Mouse (Mus musculus): ENCODE results near the gene Lrrc51. TPM values are rescaled to one million over a fixed set of nuclear protein-coding genes. Genes with fewer than 3 reads are reported as not detected.

The Lrrc51 gene
- polyA plus RNA-seq, 1 experiment, result 12.6 TPM

- Histone ChIP-seq H3K4me1 (ENCODE audit: control insufficient read depth, insufficient read depth, low read length) (no peaks in the 10 kb centered on the region), H3K4me3 (ENCODE audit: insufficient read depth, low read length) (no peak overlapping the region), H3K27ac (ENCODE audit: insufficient read depth, low read length) (no peak overlapping the region)
- TF ChIP-seq CTCF (IDR thresholded peaks at IDR 0.05; ENCODE audit: extremely low read depth, insufficient read depth, low read length), result peak; percentile 90
- no peak for TF ChIP-seq POLR2A (IDR thresholded peaks at IDR 0.05; ENCODE audit: extremely low read depth, insufficient read depth, low read length)
These were observed 15.6 kb downstream of the Lrrc51 start for GRCm38 (mm10) chr7:101918071-101918470.

DNA sequence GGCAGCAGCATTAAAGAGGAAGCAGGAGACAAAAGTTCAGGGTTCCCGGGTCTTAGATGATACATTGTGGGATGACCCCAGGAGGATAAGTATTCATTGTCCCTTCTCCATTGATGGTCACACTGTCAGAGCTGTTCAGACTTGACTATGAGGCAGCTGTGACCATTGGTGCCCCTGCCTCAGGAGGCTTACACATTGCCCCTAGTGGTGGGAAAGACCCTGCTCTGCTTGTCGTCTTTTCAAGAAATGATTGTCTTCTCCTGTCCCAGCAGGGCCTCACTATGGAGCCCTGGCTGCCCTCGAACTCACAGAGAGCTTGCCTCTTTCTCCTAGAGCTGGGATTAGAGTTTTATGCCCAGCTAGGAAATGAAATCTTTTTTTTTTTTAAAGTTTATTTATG is 21.7 kb downstream of the Lrrc51 start:
- H3K4me3 ChIP-seq (ENCODE audit: insufficient read depth, low read length), result no peak overlapping the region
- 0 out of 2 replicates have a peak, but pooled peaks cover 1% of the 10 kb centered on the region for H3K4me1 ChIP-seq (ENCODE audit: control insufficient read depth, insufficient read depth, low read length)
- no peak overlapping the region for H3K27ac ChIP-seq (ENCODE audit: insufficient read depth, low read length)
- TF ChIP-seq CTCF (IDR thresholded peaks at IDR 0.05; ENCODE audit: extremely low read depth, insufficient read depth, low read length) (no peak), POLR2A (IDR thresholded peaks at IDR 0.05; ENCODE audit: extremely low read depth, insufficient read depth, low read length) (no peak)

- peaks cover 5% of the 10 kb centered on the region for H3K4me1 ChIP-seq (ENCODE audit: control insufficient read depth, insufficient read depth, low read length)
- TF ChIP-seq CTCF (IDR thresholded peaks at IDR 0.05; ENCODE audit: extremely low read depth, insufficient read depth, low read length) (no peak), POLR2A (IDR thresholded peaks at IDR 0.05; ENCODE audit: extremely low read depth, insufficient read depth, low read length) (no peak)
- no peak overlapping the region for H3K27ac ChIP-seq (ENCODE audit: insufficient read depth, low read length)
These were observed 23.6 kb downstream of the Lrrc51 start for GRCm38 (mm10) chr7:101910138-101910537.

GRCm38 (mm10) chr7:101908367-101908766 is 25.3 kb downstream of the Lrrc51 start:
- Histone ChIP-seq H3K4me3 (ENCODE audit: insufficient read depth, low read length) (no peak overlapping the region), H3K27ac (ENCODE audit: insufficient read depth, low read length) (no peak overlapping the region), H3K4me1 (ENCODE audit: control insufficient read depth, insufficient read depth, low read length) (peaks cover 5% of the 10 kb centered on the region)
- TF ChIP-seq CTCF (IDR thresholded peaks at IDR 0.05; ENCODE audit: extremely low read depth, insufficient read depth, low read length), result no peak
- TF ChIP-seq POLR2A (IDR thresholded peaks at IDR 0.05; ENCODE audit: extremely low read depth, insufficient read depth, low read length), result no peak

More at GRCm38 (mm10) chr7:101910138-101910537, 23.6 kb downstream of the Lrrc51 start:
- no peak overlapping the region for H3K4me3 ChIP-seq (ENCODE audit: insufficient read depth, low read length)

DNA sequence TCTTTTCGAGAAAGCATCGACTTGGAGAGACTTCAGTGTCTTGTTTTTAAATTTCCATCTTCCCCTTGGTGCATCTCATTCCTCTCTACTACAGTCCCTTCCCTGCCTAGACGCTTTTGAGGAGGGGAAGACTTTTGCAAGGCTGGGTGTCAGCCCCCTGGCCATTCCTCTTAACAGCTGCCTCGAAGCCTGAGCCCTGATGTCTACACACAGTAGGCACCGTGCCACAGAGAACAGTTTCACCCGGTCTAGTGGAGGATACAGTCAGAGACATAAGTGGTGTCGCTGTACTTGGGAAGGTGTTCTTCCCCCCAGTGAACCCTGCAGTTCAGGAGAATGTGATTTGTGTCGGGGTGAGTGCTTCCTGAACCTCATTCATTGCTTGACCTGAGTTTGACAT is 27.0 kb downstream of the Lrrc51 start:
- TF ChIP-seq CTCF (IDR thresholded peaks at IDR 0.05; ENCODE audit: extremely low read depth, insufficient read depth, low read length), result no peak
- TF ChIP-seq POLR2A (IDR thresholded peaks at IDR 0.05; ENCODE audit: extremely low read depth, insufficient read depth, low read length), result no peak
- Histone ChIP-seq H3K4me1 (ENCODE audit: control insufficient read depth, insufficient read depth, low read length) (peaks cover 5% of the 10 kb centered on the region), H3K27ac (ENCODE audit: insufficient read depth, low read length) (no peak overlapping the region), H3K4me3 (ENCODE audit: insufficient read depth, low read length) (peak overlapping the region; percentile 27)

DNA sequence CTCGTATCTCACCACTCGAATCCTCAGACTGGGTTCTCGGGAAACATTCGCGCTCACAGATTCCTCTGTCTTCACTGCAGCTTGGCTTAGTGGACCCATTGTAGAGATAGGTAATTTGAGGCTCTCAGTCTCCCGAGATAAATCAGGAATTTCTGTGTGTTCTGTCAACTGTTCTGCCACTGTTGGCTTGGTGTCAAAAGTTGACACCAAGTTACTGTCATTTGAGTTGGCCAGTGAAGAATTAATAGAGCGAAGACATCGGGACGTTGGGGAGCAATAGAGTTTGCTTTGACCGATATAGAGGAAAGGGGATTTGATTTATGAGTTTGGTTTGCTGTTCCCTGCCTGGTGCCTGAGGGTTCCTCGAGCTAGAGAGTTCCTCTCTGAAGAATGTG is 27.4 kb downstream of the Lrrc51 start, which contains the start of gene Tomt:
Tomt (minus strand) TSS at position 73 of the 395 bp plus-strand sequence.
- H3K4me1 ChIP-seq (ENCODE audit: control insufficient read depth, insufficient read depth, low read length), result peaks cover 5% of the 10 kb centered on the region
- TF ChIP-seq CTCF (IDR thresholded peaks at IDR 0.05; ENCODE audit: extremely low read depth, insufficient read depth, low read length) (no peak), POLR2A (IDR thresholded peaks at IDR 0.05; ENCODE audit: extremely low read depth, insufficient read depth, low read length) (no peak)
- H3K27ac ChIP-seq (ENCODE audit: insufficient read depth, low read length), result peak within 1 kb of the TSS; percentile 77
- peak within 1 kb of the TSS; percentile 27 for H3K4me3 ChIP-seq (ENCODE audit: insufficient read depth, low read length)

DNA sequence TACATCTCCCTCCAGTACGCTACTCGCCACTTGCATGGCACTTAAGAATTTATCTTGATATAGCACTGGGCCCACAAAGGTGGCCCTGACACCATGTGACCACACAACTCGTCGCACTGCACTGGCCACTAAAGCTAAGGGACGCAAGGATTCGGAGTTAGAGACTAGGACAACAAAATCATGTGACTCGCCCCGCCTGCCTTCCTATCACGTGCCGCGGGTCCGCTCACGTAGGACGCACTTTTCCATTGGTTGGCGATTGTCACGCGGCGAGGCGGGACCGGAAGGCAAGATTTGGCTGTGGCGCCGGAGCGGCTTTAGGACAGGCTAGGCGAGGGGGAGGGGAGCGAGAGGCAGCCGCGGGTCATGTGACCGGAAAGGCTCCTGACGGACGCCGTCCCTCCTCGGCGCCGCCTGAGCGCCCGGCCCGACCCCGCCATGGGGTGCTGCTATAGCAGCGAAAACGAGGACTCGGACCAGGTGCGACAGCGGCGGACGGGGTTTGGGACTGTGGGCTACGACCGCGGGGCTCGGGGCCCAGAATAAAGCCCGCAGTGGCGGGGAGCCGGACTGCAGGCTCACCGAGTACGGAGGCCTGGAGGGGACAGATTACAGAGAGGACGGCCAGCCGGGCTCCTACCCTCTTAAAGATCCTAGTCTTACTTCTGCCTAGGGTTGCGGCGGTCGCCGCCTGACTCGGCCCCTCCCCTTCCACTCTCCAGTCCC is 28.0 kb downstream of the Lrrc51 start, which contains the start of gene Lamtor1:
Lamtor1 (plus strand) TSS at position 344 of the 726 bp plus-strand sequence.
- Histone ChIP-seq H3K4me3 (ENCODE audit: insufficient read depth, low read length) (peak within 1 kb of the TSS; percentile 27), H3K27ac (ENCODE audit: insufficient read depth, low read length) (peak within 1 kb of the TSS; percentile 77), H3K4me1 (ENCODE audit: control insufficient read depth, insufficient read depth, low read length) (peaks cover 5% of the 10 kb centered on the region)
- TF ChIP-seq POLR2A (IDR thresholded peaks at IDR 0.05; ENCODE audit: extremely low read depth, insufficient read depth, low read length) (peak; percentile 92), CTCF (IDR thresholded peaks at IDR 0.05; ENCODE audit: extremely low read depth, insufficient read depth, low read length) (no peak)

DNA sequence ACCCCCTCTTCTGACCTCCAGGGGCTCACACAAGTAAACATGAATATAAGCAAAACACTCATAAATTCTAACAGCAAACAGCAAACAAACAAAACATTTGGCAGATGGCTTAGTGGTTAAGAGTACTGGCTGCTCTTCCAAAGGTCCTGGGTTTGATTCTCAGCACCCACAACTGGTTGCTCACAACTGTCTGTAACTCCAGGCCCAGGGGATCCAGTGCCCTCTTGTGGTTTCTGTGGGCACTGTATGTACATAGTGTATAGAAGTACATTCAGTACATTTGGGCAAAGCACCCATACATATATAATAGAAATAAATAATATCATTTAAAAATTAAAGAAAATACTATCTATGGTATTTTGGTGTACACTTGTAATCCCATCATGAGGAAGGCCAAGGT is 30.8 kb downstream of the Lrrc51 start:
- no peak overlapping the region for H3K4me3 ChIP-seq (ENCODE audit: insufficient read depth, low read length)
- no peak for TF ChIP-seq POLR2A (IDR thresholded peaks at IDR 0.05; ENCODE audit: extremely low read depth, insufficient read depth, low read length)
- no peak for TF ChIP-seq CTCF (IDR thresholded peaks at IDR 0.05; ENCODE audit: extremely low read depth, insufficient read depth, low read length)
- peaks cover 3% of the 10 kb centered on the region for H3K4me1 ChIP-seq (ENCODE audit: control insufficient read depth, insufficient read depth, low read length)
- H3K27ac ChIP-seq (ENCODE audit: insufficient read depth, low read length), result no peak overlapping the region

DNA sequence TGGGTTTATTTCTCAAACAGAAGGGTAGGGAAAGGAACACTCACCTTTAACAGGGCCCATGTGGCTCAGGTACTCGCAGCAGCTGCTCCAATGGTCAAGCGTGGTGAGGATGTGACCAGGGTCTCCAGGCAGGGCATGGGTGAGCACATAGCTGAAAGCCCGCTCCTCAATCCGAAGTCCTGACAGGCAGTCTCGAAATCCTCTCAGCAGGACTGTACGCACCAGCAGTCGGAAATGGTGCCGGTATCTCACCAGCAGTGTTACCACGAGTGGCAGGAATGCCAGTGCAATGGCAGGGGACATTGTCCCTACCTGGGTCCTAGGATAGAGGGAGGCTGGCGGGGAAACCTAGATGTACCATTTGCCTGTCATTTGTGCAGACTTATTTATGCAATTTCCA is 31.7 kb downstream of the Lrrc51 start:
- H3K4me3 ChIP-seq (ENCODE audit: insufficient read depth, low read length), result no peak overlapping the region
- H3K27ac ChIP-seq (ENCODE audit: insufficient read depth, low read length), result no peak overlapping the region
- H3K4me1 ChIP-seq (ENCODE audit: control insufficient read depth, insufficient read depth, low read length), result peaks cover 5% of the 10 kb centered on the region
- TF ChIP-seq POLR2A (IDR thresholded peaks at IDR 0.05; ENCODE audit: extremely low read depth, insufficient read depth, low read length) (no peak), CTCF (IDR thresholded peaks at IDR 0.05; ENCODE audit: extremely low read depth, insufficient read depth, low read length) (no peak)

All from cortical plate, adult 2 months (tissue).